Mouse (Mus musculus) small intestine, adult 2 months (tissue): ENCODE data around the gene Sugp2.

ENCODE experiments used
- CTCF ChIP-seq: fragments of 200-500 bp; IDR thresholded peaks from 2 replicates; pipeline ENCODE4 v1.5.1; 2012; ENCODE audit warnings: low read depth, mild to moderate bottlenecking, control low read depth, inconsistent platforms, low read length, moderate library complexity, mixed read lengths; ENCODE audit not compliant: insufficient replicate concordance, insufficient read length; ENCODE audit errors: extremely low read depth
- POLR2A ChIP-seq: fragments of 200-500 bp; IDR thresholded peaks from 2 replicates; pipeline ENCODE4 v1.6.1; 2012; ENCODE audit warnings: low read depth, mild to moderate bottlenecking, control low read depth, inconsistent platforms, low read length, moderate library complexity

DNA sequence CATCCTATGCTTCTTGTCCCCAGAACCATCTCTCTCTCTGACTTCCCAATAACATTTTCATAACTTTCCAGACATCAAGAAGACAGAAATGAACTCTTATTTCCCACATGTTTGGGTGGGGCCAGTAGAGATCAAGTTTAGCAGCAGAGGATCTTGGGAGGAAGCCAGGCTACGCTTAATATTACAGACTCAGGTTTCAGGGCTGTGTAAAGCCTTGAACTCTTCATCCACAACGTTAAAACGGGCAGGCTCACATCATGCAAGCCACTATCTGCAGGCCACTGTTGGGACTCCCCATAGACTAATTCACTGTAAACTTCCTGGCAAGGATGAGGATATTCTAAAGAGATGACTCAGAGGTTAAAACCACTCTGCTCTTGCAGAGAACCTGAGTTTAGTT is 19.6 kb upstream of the Sugp2 start:
- no peak for TF ChIP-seq POLR2A
- TF ChIP-seq CTCF: no peak
